Mouse (Mus musculus): Measurements from ENCODE around the gene Efcab9. TPM values are rescaled to one million over a fixed set of nuclear protein-coding genes. Genes with fewer than 3 reads are reported as not detected.

Efcab9 gene
- polyA plus RNA-seq, 1 experiment from 2014 or later = not detected

GRCm38 (mm10) chr11:32544041-32544440, 12.2 kb upstream of the Efcab9 start:
- Histone ChIP-seq H3K27ac (ENCODE audit: low read length) (no peak overlapping the region), H3K4me2 (ENCODE audit: low read length) (no peak overlapping the region), H3K4me3 (ENCODE audit: low read depth, low read length) (no peak overlapping the region), H3K9me3 (replicated peaks; ENCODE audit: control insufficient read depth, low read length, poor library complexity, severe bottlenecking) (no peaks in the 10 kb centered on the region), H3K9ac (ENCODE audit: low read depth, low read length) (no peak overlapping the region), H3K4me1 (ENCODE audit: control insufficient read depth, insufficient read depth, low read length) (peaks cover 2% of the 10 kb centered on the region; the same call in 1 of the 2 replicates), H3K27me3 (ENCODE audit: control insufficient read depth, insufficient read depth, low read depth, low read length) (no peaks in the 10 kb centered on the region), H3K36me3 (ENCODE audit: control insufficient read depth, insufficient read depth, low read length) (no peaks in the 10 kb centered on the region)
- whole genome bisulfite sequencing = 85% methylated on average over 6 of the region's 6 CpGs
- no peak for ATAC-seq

DNA sequence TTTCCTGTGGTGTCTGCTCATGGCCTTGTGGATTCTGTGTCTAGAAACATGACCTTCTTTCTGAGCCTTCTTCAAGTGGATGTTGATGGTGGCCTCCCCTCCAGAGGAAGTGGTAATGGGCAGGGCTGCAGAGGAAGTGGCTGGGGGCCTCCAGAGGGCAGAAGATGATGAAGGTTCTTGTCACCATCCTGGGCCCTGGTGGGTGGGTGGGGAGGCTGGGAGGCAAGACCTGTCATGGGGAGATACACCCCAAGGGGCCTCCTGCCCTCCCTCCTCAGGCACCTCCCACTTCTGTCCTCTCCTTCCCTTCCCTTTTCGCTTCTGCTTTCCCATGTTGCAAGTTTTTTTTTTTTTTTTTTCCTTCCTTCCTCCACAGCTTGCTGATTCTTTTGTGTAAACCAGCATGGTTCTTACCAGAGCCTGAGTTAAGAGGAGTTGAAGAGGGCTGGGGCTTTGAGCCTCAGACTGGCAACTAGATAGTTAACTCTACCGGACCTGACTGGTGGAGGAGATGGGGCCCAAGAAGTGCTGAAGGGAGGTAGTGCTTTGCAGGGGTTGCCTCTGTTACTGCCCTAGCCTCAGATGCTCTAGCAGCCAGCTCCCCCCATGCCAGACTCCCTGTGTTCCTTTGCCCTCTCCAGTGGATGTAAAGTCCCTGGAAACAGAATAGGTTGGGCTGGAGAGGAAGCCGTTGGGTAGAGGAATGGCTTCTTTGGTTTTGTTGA, 11.0 kb upstream of the Efcab9 start:
- Histone ChIP-seq H3K9ac (ENCODE audit: low read depth, low read length) (no peak overlapping the region), H3K4me2 (ENCODE audit: low read length) (no peak overlapping the region), H3K9me3 (replicated peaks; ENCODE audit: control insufficient read depth, low read length, poor library complexity, severe bottlenecking) (no peaks in the 10 kb centered on the region), H3K4me3 (ENCODE audit: low read depth, low read length) (no peak overlapping the region), H3K27ac (ENCODE audit: low read length) (no peak overlapping the region), H3K27me3 (ENCODE audit: control insufficient read depth, insufficient read depth, low read depth, low read length) (no peaks in the 10 kb centered on the region), H3K36me3 (ENCODE audit: control insufficient read depth, insufficient read depth, low read length) (no peaks in the 10 kb centered on the region), H3K4me1 (ENCODE audit: control insufficient read depth, insufficient read depth, low read length) (peaks cover 2% of the 10 kb centered on the region; the same call in 1 of the 2 replicates)
- no peak for ATAC-seq
- WGBS = 37% methylated on average over 3 of the region's 3 CpGs

DNA sequence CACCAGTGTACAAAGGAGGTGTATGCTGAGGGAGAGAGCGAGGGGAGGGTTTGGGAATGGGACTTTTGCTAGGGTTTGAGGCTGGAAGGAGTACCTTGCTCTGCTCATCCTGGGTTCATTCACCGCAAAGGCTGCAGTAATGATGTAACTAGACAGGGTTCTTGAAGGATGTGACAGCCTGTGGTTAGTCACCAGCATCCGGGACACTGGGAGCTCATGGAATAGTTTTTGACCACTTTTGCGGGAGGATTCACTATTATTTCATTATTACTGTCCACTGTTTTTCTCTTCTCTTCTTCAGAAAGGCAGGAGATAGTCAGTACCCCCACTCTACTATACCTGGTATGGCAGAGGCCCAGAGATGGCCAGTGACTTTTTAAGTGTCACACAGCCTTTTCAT, 10.3 kb upstream of the Efcab9 start:
- H3K9ac ChIP-seq (ENCODE audit: low read depth, low read length) = no peak overlapping the region
- H3K4me1 ChIP-seq (ENCODE audit: control insufficient read depth, insufficient read depth, low read length) = peaks cover 2% of the 10 kb centered on the region; the same call in 1 of the 2 replicates
- H3K4me3 ChIP-seq (ENCODE audit: low read depth, low read length) = no peak overlapping the region
- H3K9me3 ChIP-seq (replicated peaks; ENCODE audit: control insufficient read depth, low read length, poor library complexity, severe bottlenecking) = no peaks in the 10 kb centered on the region
- H3K36me3 ChIP-seq (ENCODE audit: control insufficient read depth, insufficient read depth, low read length) = no peaks in the 10 kb centered on the region
- WGBS = 96% methylated on average over 4 of the region's 4 CpGs
- no peak overlapping the region for H3K4me2 ChIP-seq (ENCODE audit: low read length)
- H3K27me3 ChIP-seq (ENCODE audit: control insufficient read depth, insufficient read depth, low read depth, low read length) = no peaks in the 10 kb centered on the region
- H3K27ac ChIP-seq (ENCODE audit: low read length) = no peak overlapping the region
- no peak for ATAC-seq

GRCm38 (mm10) chr11:32540463-32540862, 8.6 kb upstream of the Efcab9 start:
- Histone ChIP-seq H3K4me1 (ENCODE audit: control insufficient read depth, insufficient read depth, low read length) (peaks cover under 1% of the 10 kb centered on the region; the same call in 1 of the 2 replicates), H3K9ac (ENCODE audit: low read depth, low read length) (no peak overlapping the region), H3K36me3 (ENCODE audit: control insufficient read depth, insufficient read depth, low read length) (no peaks in the 10 kb centered on the region), H3K27me3 (ENCODE audit: control insufficient read depth, insufficient read depth, low read depth, low read length) (no peaks in the 10 kb centered on the region), H3K9me3 (replicated peaks; ENCODE audit: control insufficient read depth, low read length, poor library complexity, severe bottlenecking) (no peaks in the 10 kb centered on the region), H3K4me2 (ENCODE audit: low read length) (no peak overlapping the region), H3K4me3 (ENCODE audit: low read depth, low read length) (no peak overlapping the region), H3K27ac (ENCODE audit: low read length) (no peak overlapping the region)
- no peak for ATAC-seq
- 85% methylated on average over 6 of the region's 6 CpGs for WGBS

DNA sequence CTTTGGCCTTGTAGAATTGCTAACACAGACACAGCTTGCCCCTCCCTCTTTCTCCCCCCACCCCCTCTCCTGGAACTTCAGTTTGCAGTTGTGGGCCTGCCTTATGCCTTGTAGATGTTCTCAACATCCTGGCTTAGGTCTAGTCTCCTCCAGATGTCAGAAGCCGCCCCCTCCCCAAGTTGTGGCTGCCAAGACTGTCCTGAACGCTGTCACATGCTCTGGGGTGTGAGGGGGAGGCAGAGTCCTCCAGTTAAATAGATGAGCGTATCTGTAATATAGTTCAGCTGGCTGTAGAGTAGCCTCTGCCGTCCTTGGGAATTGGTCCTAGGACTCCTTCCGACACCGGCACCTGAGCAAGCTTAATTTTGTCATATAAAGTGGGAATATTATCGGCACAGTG, 7.8 kb upstream of the Efcab9 start:
- no peaks in the 10 kb centered on the region for H3K4me1 ChIP-seq (ENCODE audit: control insufficient read depth, insufficient read depth, low read length)
- no peak overlapping the region for H3K9ac ChIP-seq (ENCODE audit: low read depth, low read length)
- H3K9me3 ChIP-seq (replicated peaks; ENCODE audit: control insufficient read depth, low read length, poor library complexity, severe bottlenecking) = no peaks in the 10 kb centered on the region
- no peak overlapping the region for H3K27ac ChIP-seq (ENCODE audit: low read length)
- H3K27me3 ChIP-seq (ENCODE audit: control insufficient read depth, insufficient read depth, low read depth, low read length) = no peaks in the 10 kb centered on the region
- H3K4me2 ChIP-seq (ENCODE audit: low read length) = no peak overlapping the region
- no peaks in the 10 kb centered on the region for H3K36me3 ChIP-seq (ENCODE audit: control insufficient read depth, insufficient read depth, low read length)
- 89% methylated on average over 7 of the region's 7 CpGs for WGBS
- ATAC-seq = no peak
- H3K4me3 ChIP-seq (ENCODE audit: low read depth, low read length) = no peak overlapping the region

- WGBS = 89% methylated on average over 4 of the region's 4 CpGs
- Histone ChIP-seq H3K9ac (ENCODE audit: low read depth, low read length) (no peak overlapping the region), H3K4me1 (ENCODE audit: control insufficient read depth, insufficient read depth, low read length) (peaks cover 4% of the 10 kb centered on the region), H3K9me3 (replicated peaks; ENCODE audit: control insufficient read depth, low read length, poor library complexity, severe bottlenecking) (no peaks in the 10 kb centered on the region), H3K27ac (ENCODE audit: low read length) (no peak overlapping the region), H3K4me2 (ENCODE audit: low read length) (no peak overlapping the region), H3K4me3 (ENCODE audit: low read depth, low read length) (no peak overlapping the region), H3K36me3 (ENCODE audit: control insufficient read depth, insufficient read depth, low read length) (no peaks in the 10 kb centered on the region), H3K27me3 (ENCODE audit: control insufficient read depth, insufficient read depth, low read depth, low read length) (no peaks in the 10 kb centered on the region)
- no peak for ATAC-seq
These were observed 7.0 kb upstream of the Efcab9 start for GRCm38 (mm10) chr11:32538846-32539245.

GRCm38 (mm10) chr11:32538435-32538834, 6.6 kb upstream of the Efcab9 start:
- Histone ChIP-seq H3K4me3 (ENCODE audit: low read depth, low read length) (no peak overlapping the region), H3K27me3 (ENCODE audit: control insufficient read depth, insufficient read depth, low read depth, low read length) (no peaks in the 10 kb centered on the region), H3K36me3 (ENCODE audit: control insufficient read depth, insufficient read depth, low read length) (no peaks in the 10 kb centered on the region), H3K4me1 (ENCODE audit: control insufficient read depth, insufficient read depth, low read length) (peaks cover 8% of the 10 kb centered on the region), H3K9ac (ENCODE audit: low read depth, low read length) (no peak overlapping the region), H3K27ac (ENCODE audit: low read length) (no peak overlapping the region), H3K4me2 (ENCODE audit: low read length) (no peak overlapping the region), H3K9me3 (replicated peaks; ENCODE audit: control insufficient read depth, low read length, poor library complexity, severe bottlenecking) (no peaks in the 10 kb centered on the region)
- WGBS = 80% methylated on average over 6 of the region's 6 CpGs
- ATAC-seq = no peak

- H3K4me2 ChIP-seq (ENCODE audit: low read length) = no peak overlapping the region
- no peak overlapping the region for H3K27ac ChIP-seq (ENCODE audit: low read length)
- whole genome bisulfite sequencing = 22% methylated on average over 7 of the region's 7 CpGs
- H3K36me3 ChIP-seq (ENCODE audit: control insufficient read depth, insufficient read depth, low read length) = no peaks in the 10 kb centered on the region
- H3K27me3 ChIP-seq (ENCODE audit: control insufficient read depth, insufficient read depth, low read depth, low read length) = no peaks in the 10 kb centered on the region
- H3K4me3 ChIP-seq (ENCODE audit: low read depth, low read length) = no peak overlapping the region
- no peaks in the 10 kb centered on the region for H3K9me3 ChIP-seq (replicated peaks; ENCODE audit: control insufficient read depth, low read length, poor library complexity, severe bottlenecking)
- ATAC-seq = no peak
- no peak overlapping the region for H3K9ac ChIP-seq (ENCODE audit: low read depth, low read length)
- H3K4me1 ChIP-seq (ENCODE audit: control insufficient read depth, insufficient read depth, low read length) = peaks cover 12% of the 10 kb centered on the region
These were observed 5.1 kb upstream of the Efcab9 start for GRCm38 (mm10) chr11:32536954-32537353.

DNA sequence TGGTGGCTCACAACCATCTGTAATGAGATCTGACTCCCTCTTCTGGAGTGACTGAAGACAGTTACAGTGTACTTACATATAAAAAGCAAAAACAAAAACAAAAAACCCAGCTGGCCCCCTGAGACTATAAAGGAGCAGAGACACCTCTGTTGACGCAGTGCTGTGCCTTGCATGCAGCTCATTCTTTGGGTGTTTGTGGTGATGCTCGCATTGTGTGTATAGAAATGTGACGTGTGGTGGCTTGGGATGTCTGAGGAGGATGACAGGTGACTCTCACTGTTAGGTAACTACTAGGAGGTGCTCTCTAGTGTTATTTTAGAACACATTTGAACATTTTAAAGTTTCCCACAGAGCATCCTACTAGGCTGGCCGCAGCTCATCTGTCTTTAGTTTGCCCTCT, 3.8 kb upstream of the Efcab9 start:
- Histone ChIP-seq H3K27me3 (ENCODE audit: control insufficient read depth, insufficient read depth, low read depth, low read length) (peaks cover 3% of the 10 kb centered on the region; the same call in 1 of the 2 replicates), H3K27ac (ENCODE audit: low read length) (no peak overlapping the region), H3K9ac (ENCODE audit: low read depth, low read length) (no peak overlapping the region), H3K4me2 (ENCODE audit: low read length) (no peak overlapping the region), H3K36me3 (ENCODE audit: control insufficient read depth, insufficient read depth, low read length) (no peaks in the 10 kb centered on the region), H3K4me1 (ENCODE audit: control insufficient read depth, insufficient read depth, low read length) (peaks cover 12% of the 10 kb centered on the region), H3K9me3 (replicated peaks; ENCODE audit: control insufficient read depth, low read length, poor library complexity, severe bottlenecking) (no peaks in the 10 kb centered on the region), H3K4me3 (ENCODE audit: low read depth, low read length) (no peak overlapping the region)
- WGBS = 95% methylated on average over 4 of the region's 4 CpGs
- ATAC-seq = no peak
